Mouse (Mus musculus) frontal cortex, postnatal 10 days (tissue): ENCODE data around the gene Efna5.

Source experiments
- DNase-seq, 2 experiments: peaks; one replicate each; pipeline ENCODE4 v3.0.0; 2022; ENCODE audit warnings: low spot score in 2 of 2, mixed read lengths in 1 of 2

Gene Efna5

DNA sequence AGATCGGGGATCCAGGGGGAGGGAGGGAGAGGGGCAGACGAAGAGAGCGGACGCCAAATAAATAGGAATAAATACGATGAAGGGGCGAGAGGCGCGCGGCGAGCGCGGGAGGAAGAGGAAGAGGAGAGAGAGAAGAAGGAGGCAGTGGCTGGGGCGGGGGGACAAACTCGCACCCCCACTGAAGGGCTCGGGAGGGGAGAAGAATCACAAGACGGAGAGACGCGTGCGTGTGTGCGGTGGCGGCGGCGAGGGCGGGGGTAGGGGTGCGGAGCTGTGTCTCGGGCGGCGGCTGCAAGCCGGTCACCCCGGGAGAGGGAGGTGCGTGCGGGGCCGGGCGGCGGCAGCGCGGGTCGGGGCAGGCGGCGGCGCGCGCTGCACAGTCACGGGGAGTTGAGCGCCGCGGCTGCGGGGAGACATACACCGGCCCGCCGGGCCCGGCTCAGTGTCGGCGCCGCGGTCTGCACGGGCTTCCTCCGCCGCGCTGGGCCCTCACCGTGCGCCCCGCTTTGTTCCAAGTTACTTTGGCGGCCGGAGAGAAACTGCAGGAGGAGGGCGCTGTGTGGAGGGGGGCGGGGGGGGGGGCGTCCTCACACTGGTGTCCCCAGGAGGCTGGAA, at the start of gene Efna5:
Efna5 (minus strand) TSS at position 142 of the 615 bp plus-strand sequence.
- peak; percentile 24 to 50 for DNase-seq

DNA sequence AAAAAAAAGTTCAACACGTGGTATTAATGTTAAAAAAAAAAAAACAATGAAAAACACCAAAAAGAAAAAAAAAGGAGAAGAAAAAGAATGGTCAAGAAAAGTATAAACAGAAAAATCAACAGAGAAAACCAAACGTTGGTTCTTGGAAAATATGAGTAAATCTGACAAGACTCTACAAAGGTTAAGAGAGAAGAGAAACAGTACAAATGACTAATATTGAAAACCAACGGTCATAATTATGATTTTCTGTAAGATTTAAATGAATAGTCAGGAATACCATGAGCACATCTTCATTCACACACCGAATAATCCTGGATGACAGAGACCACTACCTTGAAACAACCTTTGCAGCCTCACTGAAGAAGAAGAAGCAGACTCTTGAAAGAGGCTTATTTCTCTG, 34.2 kb upstream of the Efna5 start:
- no peak for DNase-seq

DNA sequence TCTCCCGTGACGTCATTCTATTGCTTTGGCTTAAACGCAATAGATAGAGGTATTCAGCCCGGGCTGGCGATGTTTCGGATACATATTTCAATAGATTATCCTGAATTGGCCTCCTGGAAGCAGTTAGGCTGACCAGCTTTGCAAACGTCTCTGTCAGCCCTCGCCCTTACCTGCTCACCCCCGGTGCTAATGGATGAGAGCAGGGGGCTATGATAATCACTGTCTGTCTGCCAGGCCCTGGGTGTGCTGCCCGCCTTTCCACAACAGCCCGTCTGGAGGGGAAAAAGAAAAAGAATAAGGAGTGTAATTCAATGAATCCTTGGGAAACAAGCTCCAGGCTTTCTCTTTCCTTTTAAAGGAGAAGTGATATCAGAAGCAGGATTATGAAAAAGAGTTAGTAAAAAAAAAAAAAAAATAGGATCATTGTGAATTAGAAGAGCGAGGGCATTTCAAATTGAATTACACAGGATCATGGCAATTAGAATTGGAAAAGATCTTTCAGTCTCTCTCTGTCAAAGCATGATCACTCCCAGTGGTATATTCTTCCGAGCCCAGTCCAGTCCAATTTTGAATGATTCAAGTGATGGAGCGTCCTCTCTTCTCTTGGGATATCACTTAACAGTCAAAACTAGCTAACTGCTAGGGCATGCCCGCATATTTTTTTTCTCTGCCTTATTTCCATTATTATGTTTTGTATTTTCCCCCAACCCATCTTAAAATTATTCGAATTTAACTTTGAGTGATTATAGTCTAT, 24.8 kb upstream of the Efna5 start:
- DNase-seq, result no peak

DNA sequence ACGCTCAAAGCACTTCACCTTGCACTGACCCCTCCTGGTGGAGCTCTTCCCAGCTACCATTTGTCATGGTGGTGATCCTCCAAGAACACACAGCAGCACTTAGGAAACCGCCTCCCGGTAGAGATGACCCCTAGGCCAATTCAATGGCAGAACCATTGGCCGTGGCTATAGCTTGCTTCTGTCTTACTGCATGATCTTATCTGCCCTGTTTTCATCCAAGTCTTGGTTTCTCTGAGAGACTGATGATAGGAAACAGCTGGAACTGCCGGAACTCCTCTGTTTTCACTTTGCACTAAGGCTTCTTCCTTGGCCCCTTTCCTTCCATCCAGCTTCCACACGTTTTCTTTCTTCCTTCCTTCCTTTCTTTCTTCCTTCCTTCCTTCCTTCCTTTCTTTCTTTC, 17.9 kb upstream of the Efna5 start:
- no peak for DNase-seq

DNA sequence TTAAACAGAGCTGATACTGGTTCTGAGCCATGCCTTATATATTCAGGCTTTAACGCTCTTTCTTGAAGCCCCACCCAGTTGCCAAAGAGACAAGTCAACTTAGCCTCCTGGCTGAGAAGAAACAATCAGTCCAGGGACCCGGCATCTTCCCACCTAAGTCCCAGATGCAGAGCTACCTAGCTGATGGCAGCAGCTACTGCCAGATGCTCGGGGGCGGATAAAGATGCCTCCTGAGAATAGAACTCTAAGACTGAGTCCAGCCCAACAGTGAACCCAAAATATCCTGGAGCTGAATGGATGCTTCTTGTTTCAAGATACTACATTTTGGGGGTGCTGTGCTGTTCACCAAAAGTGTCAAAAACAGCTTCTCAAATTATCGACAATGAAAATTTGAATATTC, 8.9 kb upstream of the Efna5 start:
- no peak for DNase-seq

DNA sequence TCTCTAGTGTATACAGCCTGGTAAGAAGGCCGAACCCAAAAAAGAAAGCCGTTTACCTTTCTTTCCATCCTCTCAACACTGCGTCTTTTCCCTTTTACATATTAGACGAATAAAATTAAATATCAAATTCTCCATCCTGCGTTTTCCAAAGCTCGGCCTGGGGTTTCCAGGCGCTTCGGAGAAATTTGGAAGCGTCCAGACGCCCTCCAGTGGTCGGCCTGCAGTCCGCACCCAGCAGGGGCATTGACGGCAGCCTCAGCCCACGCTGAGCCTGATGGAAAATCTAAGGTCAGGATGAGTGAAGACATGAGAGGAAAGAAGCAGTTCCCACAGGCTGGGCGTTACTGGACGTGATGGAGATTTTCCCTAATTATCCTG, 3.0 kb upstream of the Efna5 start:
- peak; percentile 50 to 79 for DNase-seq

DNA sequence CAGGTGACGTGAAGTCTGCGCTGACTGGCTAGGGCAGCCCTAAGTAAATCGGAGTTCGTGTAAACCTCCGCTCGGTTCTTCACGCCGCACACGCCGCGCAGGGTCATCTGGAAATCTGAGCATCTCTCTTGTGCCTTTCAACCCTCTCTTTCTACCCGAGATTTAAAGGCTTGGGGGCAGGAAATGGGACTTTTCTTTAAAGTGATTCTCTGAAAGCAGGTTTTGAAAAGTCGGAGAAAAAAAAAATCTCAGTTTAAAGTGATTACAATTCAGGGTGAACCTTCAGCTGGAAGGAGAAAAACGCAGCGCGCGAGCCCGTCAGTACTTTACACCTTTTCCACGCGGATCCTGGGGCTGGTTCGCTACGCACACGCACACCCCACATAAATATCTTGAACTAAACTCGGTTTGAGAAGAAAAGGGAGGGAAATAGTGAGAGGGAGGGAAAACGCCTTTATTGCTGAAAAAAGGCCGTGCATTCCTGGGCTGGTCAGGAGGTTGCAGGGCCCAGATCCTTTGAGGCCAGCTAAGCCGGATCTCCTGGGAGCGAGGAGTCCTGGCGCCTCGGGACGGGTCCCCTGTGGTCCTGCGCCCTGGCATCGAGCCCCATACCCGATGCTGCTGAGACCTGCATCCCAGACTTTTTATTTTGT, 2.5 kb upstream of the Efna5 start:
- peak; percentile 33 to 40 for DNase-seq

DNA sequence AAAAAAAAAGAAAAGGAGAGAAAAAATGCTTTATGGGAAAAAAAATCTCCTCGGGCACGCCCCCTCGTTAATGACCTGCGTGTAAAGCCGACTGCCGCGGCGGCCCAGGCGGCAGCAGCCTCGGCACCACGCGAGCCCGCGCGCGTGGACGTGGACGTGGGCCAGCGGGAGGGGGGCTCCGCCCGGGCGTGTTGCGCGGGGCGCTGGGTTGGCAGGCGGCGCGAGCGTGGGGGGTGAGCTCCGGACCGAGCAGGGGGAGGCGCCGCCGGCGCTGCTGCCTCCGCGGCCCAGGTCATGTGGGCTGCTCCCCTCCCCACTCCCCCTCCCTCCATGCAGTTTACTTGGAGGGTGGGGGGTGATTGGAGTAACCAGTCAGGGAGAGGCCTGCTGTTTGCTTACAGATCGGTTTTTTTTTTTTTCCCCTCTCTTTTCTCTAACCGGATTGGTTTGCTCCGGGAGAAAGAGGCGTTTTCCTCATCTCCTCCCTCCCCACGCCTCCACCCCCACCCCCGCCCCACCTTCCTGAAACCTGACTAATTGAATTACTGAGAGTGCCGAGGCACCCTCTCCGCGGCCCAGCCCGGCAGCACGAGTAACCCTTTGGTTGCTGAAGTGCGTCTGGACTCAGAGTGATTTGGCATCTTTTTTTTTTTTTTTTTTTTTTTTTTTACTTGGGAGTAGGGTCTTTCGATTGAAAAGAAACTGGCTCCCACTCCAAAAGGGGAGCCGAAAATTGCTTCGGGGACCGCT, 1.8 kb upstream of the Efna5 start:
- peak; percentile 79 to 83 for DNase-seq

DNA sequence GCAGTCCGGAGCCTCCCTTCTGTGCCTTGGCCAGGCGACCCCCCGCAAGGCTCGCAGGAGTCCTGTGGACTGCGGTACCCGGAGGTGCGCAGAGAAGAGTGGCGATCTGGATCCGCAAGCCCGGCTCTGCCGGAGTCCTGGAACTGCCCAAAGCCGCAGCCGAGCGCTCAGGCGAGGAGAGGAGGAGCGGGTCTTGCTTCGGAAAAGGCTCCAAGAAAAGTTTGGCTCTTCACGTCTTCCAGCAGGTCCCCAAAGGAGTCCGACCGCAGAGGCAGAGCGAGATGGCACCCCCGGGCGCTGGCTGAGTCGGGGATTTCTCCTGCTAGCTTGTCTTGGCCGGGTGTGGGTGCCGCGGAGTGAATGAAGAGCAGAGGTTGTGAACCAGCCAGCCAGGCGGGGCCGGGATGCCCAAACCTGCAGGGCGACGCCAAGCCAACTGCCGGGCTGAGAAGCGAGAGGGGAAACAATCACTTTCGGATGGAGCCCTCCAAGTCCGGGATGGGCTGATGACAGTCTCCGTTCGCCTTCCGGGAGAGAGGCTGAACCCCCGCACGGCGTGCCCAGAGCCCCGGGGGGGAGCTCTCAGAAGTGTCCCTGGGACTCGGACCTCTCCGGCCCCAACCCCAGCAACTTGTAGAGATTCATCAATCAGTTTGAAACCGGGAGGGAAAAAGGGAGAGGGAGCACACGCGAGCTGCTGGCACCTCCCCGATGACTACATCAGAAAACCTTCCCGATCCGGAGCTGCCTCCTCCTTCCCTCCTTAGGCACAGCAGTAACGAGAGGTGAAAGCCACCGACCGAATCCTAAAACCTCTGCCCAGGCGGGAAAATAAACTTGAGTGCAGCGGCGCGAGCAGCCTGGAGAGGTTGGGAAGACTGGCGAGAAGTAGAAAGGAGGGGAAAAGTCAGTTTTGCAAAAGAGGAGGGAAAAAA, 941 bp upstream of the Efna5 start:
- DNase-seq, result peak; percentile 25 to 49

DNA sequence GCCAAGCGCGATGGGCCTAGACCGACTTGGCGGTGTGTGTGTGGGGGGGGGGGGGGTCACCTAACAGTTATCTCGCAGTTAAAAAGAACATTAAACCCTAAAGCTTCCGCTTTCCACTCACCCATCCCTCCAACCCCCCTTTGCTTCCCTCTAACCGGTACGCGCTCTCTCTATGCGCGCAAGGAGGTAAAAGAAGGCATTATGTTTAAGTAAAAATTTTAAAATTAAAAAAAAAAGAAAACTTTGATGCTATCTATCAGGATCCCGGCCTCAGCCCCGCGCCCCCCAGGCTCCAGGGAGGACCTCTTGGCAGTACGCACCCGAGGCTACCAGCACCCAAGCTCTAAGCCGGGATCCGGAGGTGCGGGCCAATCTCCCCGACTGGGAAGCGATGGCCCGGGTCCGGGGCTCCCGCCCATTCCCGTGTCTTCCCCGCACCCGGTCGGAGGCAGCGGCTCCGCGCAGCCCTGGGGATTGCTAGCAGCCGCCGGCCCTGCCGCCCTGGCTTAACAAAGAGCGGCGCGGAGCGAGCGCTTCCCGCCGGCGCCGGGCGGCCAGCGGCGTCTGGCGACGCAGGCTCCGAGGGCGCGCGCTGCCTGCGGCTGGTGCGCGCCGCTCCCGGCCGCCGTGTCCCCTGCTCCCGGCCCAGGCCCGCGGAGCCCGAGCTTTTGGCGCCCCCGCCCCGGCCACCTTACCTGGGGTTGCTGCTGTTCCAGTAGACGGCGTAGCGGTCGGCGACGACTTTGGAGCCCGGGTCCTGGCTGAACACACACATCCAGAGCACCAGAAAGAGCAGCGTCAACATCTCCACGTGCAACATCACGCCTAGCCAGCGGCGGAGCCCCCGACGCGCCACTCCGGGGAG, 574 bp downstream of the Efna5 start:
- peak; percentile 12 to 54 for DNase-seq

DNA sequence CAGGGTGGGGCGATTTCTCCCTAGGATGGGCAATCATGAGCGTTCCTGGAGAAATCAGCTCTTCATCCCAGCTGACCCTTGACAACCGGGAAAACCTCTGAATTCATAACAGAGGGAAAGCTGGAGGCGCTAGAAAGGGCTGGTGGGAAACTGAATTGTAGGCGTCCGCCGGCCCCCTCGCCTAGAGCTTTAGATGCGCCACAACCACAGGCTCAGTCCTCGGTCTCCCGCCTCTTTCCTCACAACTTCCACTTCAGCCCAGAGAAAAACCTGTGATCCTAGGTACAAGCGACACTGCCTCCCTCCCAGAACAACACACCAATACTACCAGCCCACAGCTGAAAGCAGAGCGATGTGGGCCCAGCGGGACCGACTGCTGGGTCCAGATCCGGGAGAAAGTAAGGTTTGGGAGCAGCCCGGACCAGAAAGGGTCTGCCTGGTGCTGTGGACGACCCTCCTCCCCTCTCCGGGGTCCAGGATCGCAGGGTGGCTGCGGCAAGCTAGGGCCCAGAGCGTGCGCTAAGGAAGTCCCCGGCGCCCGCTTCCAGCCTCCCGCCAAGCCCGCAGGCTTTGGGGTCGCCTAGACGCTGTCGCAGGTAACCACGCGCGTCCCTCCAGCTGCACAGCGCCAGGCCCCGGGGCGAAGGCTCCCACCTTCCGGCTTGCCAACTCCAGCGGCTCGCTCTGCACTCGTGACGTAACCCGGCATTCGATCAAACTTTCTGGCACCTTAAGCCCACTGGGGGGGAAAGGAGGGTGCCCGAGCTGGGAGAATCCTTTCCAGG, 1.4 kb downstream of the Efna5 start:
- DNase-seq, result peak in 1 of 2 experiments; percentile 23

DNA sequence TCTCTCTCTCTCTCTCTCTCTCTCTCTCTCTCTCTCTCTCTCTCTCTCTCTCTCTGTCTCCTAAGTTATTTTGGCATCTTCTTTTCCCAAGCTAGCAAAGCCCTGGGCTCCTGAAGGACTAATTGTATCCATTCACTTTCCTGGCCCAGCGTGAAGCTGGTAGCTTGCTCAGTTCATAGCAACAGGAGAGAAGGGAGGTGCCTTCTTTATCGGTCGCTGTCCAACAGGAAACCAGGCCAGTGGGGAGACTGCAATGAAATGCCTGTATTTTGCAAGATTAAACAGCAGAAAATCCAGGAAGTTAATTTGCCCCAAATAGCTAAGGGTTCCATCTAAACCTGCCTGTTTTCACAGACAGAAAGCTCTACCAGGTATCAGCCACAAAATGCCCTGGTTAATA, 5.4 kb downstream of the Efna5 start:
- DNase-seq, result no peak

DNA sequence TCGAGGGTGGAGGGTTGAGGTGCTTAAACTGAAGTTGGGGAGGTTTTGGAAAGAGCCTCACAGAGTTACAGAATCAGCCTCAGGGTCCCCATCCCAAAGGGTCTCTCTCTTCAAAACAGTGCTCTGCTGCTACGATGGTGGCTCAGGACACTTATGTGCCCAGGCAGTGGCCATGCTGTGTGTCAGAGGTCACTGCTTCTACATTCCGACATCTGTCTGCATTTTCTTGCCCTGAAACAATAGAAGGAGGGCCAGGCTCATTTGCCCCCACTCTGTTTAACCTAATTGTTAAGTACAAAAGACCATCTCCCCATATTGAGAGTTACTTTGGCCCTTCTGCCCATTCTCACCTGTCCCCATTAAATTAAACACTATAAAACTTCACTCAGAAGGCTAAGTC, 9.2 kb downstream of the Efna5 start:
- DNase-seq, result no peak

DNA sequence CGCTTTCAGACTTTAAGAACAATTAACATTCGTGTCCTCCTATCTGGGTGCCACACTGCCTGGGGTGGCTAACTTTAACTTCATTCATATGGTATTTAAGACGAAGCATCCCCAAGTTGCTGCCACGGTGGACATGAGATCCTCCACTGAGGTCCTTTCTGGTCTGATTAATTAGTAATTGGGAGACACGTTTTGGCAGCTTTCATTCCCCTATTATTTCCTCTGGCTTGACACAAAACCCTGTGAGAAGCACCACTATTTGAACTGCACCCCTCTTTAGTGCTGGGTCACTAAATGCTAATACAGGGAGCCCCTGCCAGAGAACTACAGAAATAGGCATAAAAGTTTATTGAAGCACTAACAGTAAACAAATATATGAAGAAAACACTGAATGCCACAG, 9.9 kb downstream of the Efna5 start:
- DNase-seq, result no peak

DNA sequence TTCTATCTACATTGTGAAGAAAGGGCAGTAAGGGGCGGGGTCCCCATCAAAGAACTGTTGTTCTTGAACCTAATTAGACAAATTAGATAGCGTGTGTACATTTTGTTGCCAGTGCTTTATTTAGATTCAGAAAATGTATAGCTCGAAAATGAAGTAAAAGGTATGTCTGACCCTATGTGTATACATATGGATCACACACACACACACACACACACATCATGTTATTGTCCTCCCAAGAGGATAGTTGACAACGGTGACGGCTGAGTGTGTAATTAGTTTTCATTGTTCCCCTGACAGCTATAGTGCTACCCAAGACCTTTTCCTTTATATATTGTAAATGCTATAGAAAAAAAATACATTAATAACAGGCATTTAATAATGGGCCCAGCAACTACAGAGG, 10.7 kb downstream of the Efna5 start:
- DNase-seq, result no peak

DNA sequence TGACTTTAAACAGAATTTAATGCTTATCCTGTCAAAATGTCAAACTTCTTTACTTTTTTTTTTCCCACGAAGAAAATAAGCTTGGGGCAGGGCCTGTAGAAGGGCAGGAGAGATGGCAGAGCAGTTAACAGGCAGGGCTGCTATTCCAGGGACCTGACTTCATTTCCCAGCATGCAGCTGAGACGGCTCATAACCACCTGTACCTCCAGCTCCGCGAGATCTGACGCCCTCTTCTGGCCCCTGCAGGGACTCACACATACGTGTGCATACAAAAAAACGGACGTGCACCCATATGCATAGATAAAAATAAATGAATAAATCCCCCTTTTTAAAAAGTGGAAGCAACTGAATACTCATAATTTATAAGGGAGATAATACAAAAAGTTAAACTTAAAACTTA, 16.2 kb downstream of the Efna5 start:
- DNase-seq, result no peak

DNA sequence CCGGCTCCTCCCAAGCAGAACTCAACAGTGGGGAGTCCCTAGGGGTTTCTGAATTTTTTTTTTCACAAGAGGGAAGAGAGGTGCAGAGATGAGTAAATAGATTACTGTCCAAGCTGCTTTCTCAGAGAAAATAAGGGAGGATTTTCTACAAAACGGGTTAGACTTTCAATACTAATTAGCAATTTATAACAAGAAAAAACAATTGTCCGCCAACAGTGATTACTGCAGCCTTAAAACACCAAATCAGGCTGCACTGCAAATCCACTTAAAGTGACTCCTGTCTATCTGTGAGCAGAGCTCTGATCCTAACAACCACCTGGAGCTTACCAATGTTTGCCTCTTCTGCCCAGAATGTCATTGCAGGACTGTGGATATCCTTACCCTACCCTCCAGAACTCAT, 18.1 kb downstream of the Efna5 start:
- DNase-seq, result no peak

DNA sequence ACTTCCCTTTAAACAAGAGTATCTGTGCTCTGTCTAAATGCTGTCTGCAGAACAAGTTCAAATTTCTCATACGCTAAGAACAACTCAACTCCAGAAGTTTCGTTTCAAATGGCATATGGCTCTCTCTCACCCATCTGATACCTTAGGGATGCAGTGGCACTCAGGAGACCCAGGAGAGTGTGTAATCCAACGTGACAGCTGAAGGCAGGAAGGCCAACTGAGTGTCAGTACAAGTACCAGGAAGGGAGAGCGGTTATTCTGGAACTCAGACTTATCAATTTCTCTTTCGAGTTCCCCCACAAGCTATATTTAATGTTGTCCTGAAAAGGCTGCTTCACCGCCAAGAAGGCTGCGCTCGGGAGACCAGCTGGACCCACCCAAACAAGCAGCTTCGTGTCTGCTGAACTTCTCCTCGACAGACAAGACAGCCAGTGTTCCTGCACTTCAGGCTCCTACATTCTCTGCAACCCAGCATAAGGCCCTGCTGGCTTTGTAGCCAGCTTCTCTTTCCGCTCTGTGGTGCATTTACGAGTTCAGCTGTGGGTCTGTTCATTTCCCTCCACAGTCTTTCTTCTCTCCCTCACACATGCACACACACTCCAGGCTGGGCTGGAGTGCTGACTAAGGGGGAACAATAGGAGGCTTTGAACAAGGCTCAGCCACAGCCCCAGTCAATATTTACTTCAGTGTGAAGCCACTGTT, 18.7 kb downstream of the Efna5 start:
- peak; percentile 34 to 37 for DNase-seq

DNA sequence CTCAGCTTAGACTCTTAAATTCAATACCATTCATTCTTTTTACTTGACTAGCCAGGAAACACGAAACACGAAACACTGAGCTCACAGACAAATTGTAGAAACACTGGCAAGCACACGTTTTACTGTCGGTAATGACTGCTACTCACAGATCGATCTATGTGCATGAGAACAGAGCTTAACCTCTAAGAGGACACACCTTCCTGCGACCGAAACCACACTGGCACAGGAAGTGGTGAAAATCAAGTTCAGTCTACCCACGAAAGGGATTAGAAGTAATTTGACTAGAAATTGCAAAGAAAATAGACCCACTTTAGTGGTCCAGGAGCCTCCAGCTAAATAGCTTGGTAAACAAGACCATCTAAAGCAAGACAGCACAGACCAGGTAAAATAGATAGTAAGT, 23.8 kb downstream of the Efna5 start:
- no peak for DNase-seq
